8 mouse cellular contexts compared by ENCODE assay signal in the genomic region with DNA sequence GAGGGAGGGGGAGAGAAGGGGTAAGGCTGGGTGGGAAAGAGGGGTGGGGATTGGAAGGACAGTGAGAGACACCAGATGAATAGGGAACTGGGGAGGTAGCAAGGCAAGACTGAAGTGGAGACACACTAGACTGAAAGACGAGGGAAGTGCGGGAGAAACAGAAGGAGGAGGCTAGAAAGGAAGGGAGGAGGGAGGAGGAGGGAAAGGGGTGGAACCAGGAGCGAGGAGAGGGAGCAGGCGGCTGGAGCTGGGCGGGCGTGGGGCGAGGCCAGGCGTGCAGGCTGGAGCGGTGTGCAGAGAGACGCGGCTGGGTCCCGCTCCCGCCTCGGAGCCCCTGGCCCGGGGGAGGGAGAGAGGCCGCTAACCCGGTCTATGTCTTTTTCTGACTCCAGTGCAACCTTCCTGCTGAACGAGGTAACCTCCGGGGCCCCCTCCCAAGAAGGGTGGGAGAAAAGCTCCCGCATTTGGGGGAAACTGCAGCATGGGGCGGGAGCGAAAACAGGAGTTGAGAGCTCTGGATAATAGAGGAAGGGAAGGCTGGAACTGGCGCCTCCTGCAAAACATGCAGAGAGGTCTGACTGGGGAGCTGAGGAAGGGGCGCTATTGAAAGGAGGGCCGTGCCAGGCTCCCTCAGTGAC. TPM values are rescaled to one million over a fixed set of nuclear protein-coding genes. Genes with fewer than 3 reads are reported as not detected.
DNase-seq lines count a peak whose midpoint lies in the region; ATAC-seq lines count a peak whose summit lies in the region.

No protein-coding gene starts in this region.

- ATAC-seq in megakaryocyte, adult 5-6 weeks (ENCODE audit: poor library complexity, severe bottlenecking), result no peak
- ATAC-seq in embryonic facial prominence, embryonic 11.5 days (replicated peaks; ENCODE audit: insufficient number of reproducible peaks, low FRiP score, low TSS enrichment, low read depth), result peak; percentile 61
- peak; percentile 66 for ATAC-seq in heart, embryonic 16.5 days (replicated peaks; ENCODE audit: extremely low read depth, insufficient read depth, low FRiP score)
- no peak for ATAC-seq in monocyte, adult 5-6 weeks (replicated peaks; ENCODE audit: insufficient number of reproducible peaks, low FRiP score, low TSS enrichment, poor library complexity, severe bottlenecking)

- peaks cover 99% of the 10 kb centered on the region for H3K27me3 ChIP-seq in megakaryocyte, embryonic 14.5 days (replicated peaks)
- peaks cover 22% of the 10 kb centered on the region for H3K27me3 ChIP-seq in embryonic facial prominence, embryonic 11.5 days (ENCODE audit: control insufficient read depth, insufficient read depth, low read length)
- H3K27me3 ChIP-seq in heart, embryonic 16.5 days (ENCODE audit: control insufficient read depth, insufficient read depth, low read length), result peaks cover 55% of the 10 kb centered on the region

- H3K36me3 ChIP-seq in megakaryocyte, embryonic 14.5 days (replicated peaks; ENCODE audit: low read length), result no peaks in the 10 kb centered on the region
- H3K36me3 ChIP-seq in embryonic facial prominence, embryonic 11.5 days (replicated peaks; ENCODE audit: control insufficient read depth, insufficient read depth, low read depth, low read length), result no peaks in the 10 kb centered on the region
- no peaks in the 10 kb centered on the region for H3K36me3 ChIP-seq in heart, embryonic 16.5 days (ENCODE audit: control insufficient read depth, insufficient read depth)

- H3K9ac ChIP-seq in embryonic facial prominence, embryonic 11.5 days (replicated peaks; ENCODE audit: low read length), result peak overlapping the region; percentile 52
- H3K9ac ChIP-seq in heart, embryonic 16.5 days (ENCODE audit: low read length), result peak overlapping the region; percentile 62

- peak; percentile 79 for DNase-seq in embryonic facial prominence, embryonic 11.5 days (ENCODE audit: low spot score)
- peak; percentile 80 for DNase-seq in kidney, postnatal 14 days
- DNase-seq in lung, postnatal 14 days, result peak; percentile 71
- DNase-seq in right cerebral cortex, postnatal 25 days, result peak; percentile 69

- peak overlapping the region; percentile 90 for H3K4me3 ChIP-seq in megakaryocyte, embryonic 14.5 days (replicated peaks)
- peak overlapping the region; percentile 75 for H3K4me3 ChIP-seq in embryonic facial prominence, embryonic 11.5 days (ENCODE audit: low read depth, low read length)
- H3K4me3 ChIP-seq in heart, embryonic 16.5 days (ENCODE audit: low read length), result peak overlapping the region; percentile 55

- under 1% methylated on average over 25 of the region's 25 CpGs for WGBS in embryonic facial prominence, embryonic 11.5 days
- 0% methylated on average over 23 of the region's 25 CpGs for WGBS in heart, embryonic 16.5 days

- peaks cover 10% of the 10 kb centered on the region for H3K9me3 ChIP-seq in megakaryocyte, embryonic 14.5 days
- no peaks in the 10 kb centered on the region for H3K9me3 ChIP-seq in embryonic facial prominence, embryonic 11.5 days (replicated peaks; ENCODE audit: control insufficient read depth, low read length)
- H3K9me3 ChIP-seq in heart, embryonic 16.5 days (replicated peaks; ENCODE audit: control insufficient read depth, low read length), result no peaks in the 10 kb centered on the region

- H3K4me1 ChIP-seq in megakaryocyte, embryonic 14.5 days, result peaks cover 78% of the 10 kb centered on the region
- H3K4me1 ChIP-seq in embryonic facial prominence, embryonic 11.5 days (ENCODE audit: control insufficient read depth, insufficient read depth, low read length), result peaks cover 12% of the 10 kb centered on the region
- peaks cover 46% of the 10 kb centered on the region for H3K4me1 ChIP-seq in heart, embryonic 16.5 days (ENCODE audit: control insufficient read depth, insufficient read depth, low read length)

- H3K27ac ChIP-seq in embryonic facial prominence, embryonic 11.5 days (replicated peaks; ENCODE audit: low read depth, low read length), result peak overlapping the region; percentile 38; the same call in 1 of the 2 replicates
- H3K27ac ChIP-seq in heart, embryonic 16.5 days (ENCODE audit: low read length), result 0 out of 2 replicates have a peak overlapping the region, but pooled peaks have one; percentile 10

- peak overlapping the region; percentile 99 for H3K4me2 ChIP-seq in embryonic facial prominence, embryonic 11.5 days (ENCODE audit: low read depth, low read length)
- H3K4me2 ChIP-seq in heart, embryonic 16.5 days (ENCODE audit: low read depth, low read length), result peak overlapping the region; percentile 75

RNA-seq across cellular contexts. Expression of a gene that starts 1.6 kb away (rescaled TPM):
- 0.46 TPM in 1 of 2 replicates, not detected in the other for polyA plus RNA-seq in megakaryocyte, embryonic 14.5 days (2012; ENCODE audit: insufficient read depth, low replicate concordance)
- total RNA-seq in megakaryocyte, adult 5-6 weeks (2015), result 0.04 TPM in 1 of 2 replicates, not detected in the other
- total RNA-seq in megakaryocyte, adult 5-6 weeks (2017), result 0.11 TPM in 1 of 2 replicates, not detected in the other
- polyA plus RNA-seq in embryonic facial prominence, embryonic 11.5 days (2014; fragmentation: Nextera tagmentation; extraction: Ambion mirVana), result 32.3 and 33.4 TPM in 2 replicates
- polyA plus RNA-seq in heart, embryonic 16.5 days (2015; fragmentation: Nextera tagmentation; extraction: Ambion mirVana), result 8.2 and 10.5 TPM in 2 replicates
- 0.68 to 1.3 TPM in 2 of 3 replicates, not detected in the other for total RNA-seq in monocyte, adult 5-6 weeks (2017)

RNA-seq across cellular contexts. Expression of a gene that starts 22.4 kb away (rescaled TPM):
- polyA plus RNA-seq in megakaryocyte, embryonic 14.5 days (2012; ENCODE audit: insufficient read depth, low replicate concordance), result 2.1 and 9.3 TPM in 2 replicates
- 0.31 and 0.71 TPM in 2 replicates for total RNA-seq in megakaryocyte, adult 5-6 weeks (2015)
- 0.99 and 1.1 TPM in 2 replicates for total RNA-seq in megakaryocyte, adult 5-6 weeks (2017)
- polyA plus RNA-seq in embryonic facial prominence, embryonic 11.5 days (2014; fragmentation: Nextera tagmentation; extraction: Ambion mirVana), result 8.4 and 10.4 TPM in 2 replicates
- polyA plus RNA-seq in heart, embryonic 16.5 days (2015; fragmentation: Nextera tagmentation; extraction: Ambion mirVana), result 39.0 and 47.1 TPM in 2 replicates
- total RNA-seq in monocyte, adult 5-6 weeks (2017), result 0.96 to 3.7 TPM in 2 of 3 replicates, not detected in the other

RNA-seq across cellular contexts. Expression of a gene that starts 30.5 kb away (rescaled TPM):
- 49.7 and 71.3 TPM in 2 replicates for polyA plus RNA-seq in megakaryocyte, embryonic 14.5 days (2012; ENCODE audit: insufficient read depth, low replicate concordance)
- 20.2 and 23.4 TPM in 2 replicates for total RNA-seq in megakaryocyte, adult 5-6 weeks (2015)
- 84.3 and 106 TPM in 2 replicates for total RNA-seq in megakaryocyte, adult 5-6 weeks (2017)
- 20.8 and 22.0 TPM in 2 replicates for polyA plus RNA-seq in embryonic facial prominence, embryonic 11.5 days (2014; fragmentation: Nextera tagmentation; extraction: Ambion mirVana)
- polyA plus RNA-seq in heart, embryonic 16.5 days (2015; fragmentation: Nextera tagmentation; extraction: Ambion mirVana), result 15.2 and 18.3 TPM in 2 replicates
- total RNA-seq in monocyte, adult 5-6 weeks (2017), result 106 to 143 TPM (median 108 TPM) in 3 replicates

RNA-seq across cellular contexts. Expression of a gene that starts 45.0 kb away (rescaled TPM):
- 1.2 TPM in 1 of 2 replicates, not detected in the other for polyA plus RNA-seq in megakaryocyte, embryonic 14.5 days (2012; ENCODE audit: insufficient read depth, low replicate concordance)
- total RNA-seq in megakaryocyte, adult 5-6 weeks (2015), result 0.73 and 1.6 TPM in 2 replicates
- total RNA-seq in megakaryocyte, adult 5-6 weeks (2017), result 2.9 and 4.3 TPM in 2 replicates
- polyA plus RNA-seq in embryonic facial prominence, embryonic 11.5 days (2014; fragmentation: Nextera tagmentation; extraction: Ambion mirVana), result 0.63 and 0.92 TPM in 2 replicates
- 1.1 and 1.7 TPM in 2 replicates for polyA plus RNA-seq in heart, embryonic 16.5 days (2015; fragmentation: Nextera tagmentation; extraction: Ambion mirVana)
- total RNA-seq in monocyte, adult 5-6 weeks (2017), result 1.2 to 2.8 TPM (median 1.5 TPM) in 3 replicates

Comparison
In these comparisons a context has a peak if more than half of its experiments do, and no peak if none do; other contexts are left out.
1. ATAC-seq: peak in embryonic facial prominence, embryonic 11.5 days (single experiment) and heart, embryonic 16.5 days (single experiment); none in megakaryocyte, adult 5-6 weeks (single experiment) and monocyte, adult 5-6 weeks (single experiment).
2. Peak in every context shown above with its lines, with median percentiles within 50 percentile points of each other: H3K4me3 ChIP-seq and DNase-seq.